Mouse (Mus musculus): ENCODE results near the gene Sgcd.

- TF ChIP-seq ETS1 (conservative IDR thresholded peaks at IDR 0.05; ENCODE audit: low read depth, low read length) (no peak), CTCF (conservative IDR thresholded peaks at IDR 0.05 in 1 of 2, IDR thresholded peaks at IDR 0.05 in 1 of 2; ENCODE audit: low read depth in 2 of 2, low read length in 2 of 2) (no peak), USF2 (conservative IDR thresholded peaks at IDR 0.05; ENCODE audit: low read depth, low read length) (no peak), POLR2A (IDR thresholded peaks at IDR 0.05; ENCODE audit: low read depth, low read length) (no peak), USF1 (IDR thresholded peaks at IDR 0.05; ENCODE audit: low read depth, low read length) (no peak), KAT2A (IDR thresholded peaks at IDR 0.05; ENCODE audit: insufficient replicate concordance, low read length) (no peak), GABPA (IDR thresholded peaks at IDR 0.05; ENCODE audit: insufficient replicate concordance, low read depth, low read length) (no peak), EP300 (IDR thresholded peaks at IDR 0.05; ENCODE audit: low read length) (no peak), CHD2 (IDR thresholded peaks at IDR 0.05; ENCODE audit: low read length) (no peak), TCF12 (IDR thresholded peaks at IDR 0.05; ENCODE audit: low read depth, low read length) (no peak), POLR2AphosphoS2 (IDR thresholded peaks at IDR 0.05; ENCODE audit: low read depth, low read length) (no peak), MAFK (IDR thresholded peaks at IDR 0.05; ENCODE audit: insufficient replicate concordance, low read length) (no peak)
Measured at GRCm38 (mm10) chr11:47015683-47016082, 973.1 kb downstream of the Sgcd start.
